Mouse (Mus musculus) embryonic facial prominence, embryonic 11.5 days (tissue): ENCODE data around the gene Cxadr. TPM values are rescaled to one million over a fixed set of nuclear protein-coding genes. Genes with fewer than 3 reads are reported as not detected.

Experiments
- ATAC-seq: fragments of 200-750 bp; cut with Nextera tagmentation; replicated peaks from 2 replicates; pipeline ENCODE4 v1.8.0; 2017; ENCODE audit warnings: low read depth; ENCODE audit not compliant: insufficient number of reproducible peaks, low FRiP score, low TSS enrichment
- DNase-seq: peaks from one replicate; pipeline ENCODE4 v3.0.0-alpha.2; 2015; ENCODE audit warnings: low spot score
- H3K27ac ChIP-seq: fragments of 300-500 bp; sonication (generic); replicated peaks from 2 replicates; pipeline ENCODE4 v1.5.1; 2014; ENCODE audit warnings: mild to moderate bottlenecking, low read depth, low read length, control low read depth
- H3K27me3 ChIP-seq: fragments of 300-500 bp; sonication (generic); 2 replicates; pipeline ENCODE4 v1.6.1; 2014; ENCODE audit warnings: mild to moderate bottlenecking, low read length, moderate library complexity, mixed read lengths; ENCODE audit not compliant: control insufficient read depth, insufficient read depth
- H3K36me3 ChIP-seq: fragments of 300-500 bp; sonication (generic); replicated peaks from 2 replicates; pipeline ENCODE4 v1.6.1; 2014; ENCODE audit warnings: low read depth, mild to moderate bottlenecking, low read length, moderate library complexity, mixed read lengths; ENCODE audit not compliant: control insufficient read depth, insufficient read depth
- H3K4me1 ChIP-seq: fragments of 300-500 bp; sonication (generic); 2 replicates; pipeline ENCODE4 v1.6.1; 2014; ENCODE audit warnings: low read length, mixed read lengths; ENCODE audit not compliant: control insufficient read depth, insufficient read depth
- H3K4me2 ChIP-seq: fragments of 300-500 bp; sonication (generic); 2 replicates; pipeline ENCODE4 v1.6.1; 2014; ENCODE audit warnings: low read depth, mild to moderate bottlenecking, control low read depth, low read length, moderate library complexity
- H3K4me3 ChIP-seq: fragments of 300-500 bp; sonication (generic); 2 replicates; pipeline ENCODE4 v1.5.1; 2014; ENCODE audit warnings: low read depth, low read length, control low read depth
- H3K9ac ChIP-seq: fragments of 300-500 bp; sonication (generic); replicated peaks from 2 replicates; pipeline ENCODE4 v1.6.1; 2014; ENCODE audit warnings: mild to moderate bottlenecking, control low read depth, low read length
- H3K9me3 ChIP-seq: fragments of 300-500 bp; sonication (generic); replicated peaks from 2 replicates; pipeline ENCODE4 v1.6.1; 2016; ENCODE audit warnings: mild to moderate bottlenecking, low read length, inconsistent platforms, mixed read lengths; ENCODE audit not compliant: control insufficient read depth
- WGBS: fragments of 180-500 bp; shearing (Covaris S2); extraction: QIAGEN DNeasy Blood & Tissue Kit; methylation state at CpG from one replicate; pipeline ENCODE4 v1.1.7; 2014; 5-methylcytosine and 5-hydroxymethylcytosine counted together
- polyA plus RNA-seq: library from polyadenylated mRNA; unstranded; fragments of >200 nt; fragmentation: Nextera tagmentation; extraction: Ambion mirVana; gene quantifications from 2 replicates; pipeline ENCODE4 v1.2.1, GENCODE M21; 2014

Gene Cxadr
- polyA plus RNA-seq, result 34.1 and 38.7 TPM in 2 replicates

- Histone ChIP-seq H3K9ac (peak within 1 kb of the TSS; percentile 82), H3K36me3 (no peaks in the 10 kb centered on the region), H3K4me3 (peak within 1 kb of the TSS; percentile 89), H3K4me1 (no peaks in the 10 kb centered on the region), H3K27ac (peak within 1 kb of the TSS; percentile 41; the same call in 1 of the 2 replicates), H3K27me3 (no peaks in the 10 kb centered on the region), H3K9me3 (no peaks in the 10 kb centered on the region), H3K4me2 (peak within 1 kb of the TSS; percentile 84)
- WGBS, result 1% methylated on average over 25 of the region's 34 CpGs
- ATAC-seq (peak; percentile 92), DNase-seq (peak; percentile 90)
Observed at GRCm38 (mm10) chr16:78301183-78301830, at the start of gene Cxadr. Gene Cxadr, plus strand, starts transcription at chr16:78301489.

- Histone ChIP-seq H3K9ac (no peak overlapping the region), H3K9me3 (no peaks in the 10 kb centered on the region), H3K27me3 (no peaks in the 10 kb centered on the region), H3K27ac (no peak overlapping the region), H3K36me3 (no peaks in the 10 kb centered on the region), H3K4me2 (no peak overlapping the region), H3K4me3 (no peak overlapping the region), H3K4me1 (no peaks in the 10 kb centered on the region)
- DNase-seq (no peak), ATAC-seq (no peak)
- 69% methylated on average over 4 of the region's 4 CpGs for WGBS
Observed at GRCm38 (mm10) chr16:78258989-78259388, 42.3 kb upstream of the Cxadr start.

- Histone ChIP-seq H3K4me1 (no peaks in the 10 kb centered on the region), H3K4me2 (no peak overlapping the region), H3K36me3 (no peaks in the 10 kb centered on the region), H3K9ac (no peak overlapping the region), H3K9me3 (no peaks in the 10 kb centered on the region), H3K27me3 (no peaks in the 10 kb centered on the region), H3K4me3 (no peak overlapping the region), H3K27ac (no peak overlapping the region)
- ATAC-seq, result no peak
- DNase-seq, result no peak
- 78% methylated on average over 10 of the region's 10 CpGs for WGBS
Observed at GRCm38 (mm10) chr16:78260070-78260879, 41.0 kb upstream of the Cxadr start.

GRCm38 (mm10) chr16:78261520-78261919 is 39.8 kb upstream of the Cxadr start:
- ATAC-seq, result no peak
- DNase-seq, result no peak
- H3K4me2 ChIP-seq, result no peak overlapping the region
- H3K9ac ChIP-seq, result no peak overlapping the region
- H3K9me3 ChIP-seq, result no peaks in the 10 kb centered on the region
- WGBS, result 73% methylated on average over 3 of the region's 3 CpGs
- H3K27me3 ChIP-seq, result no peaks in the 10 kb centered on the region
- H3K36me3 ChIP-seq, result no peaks in the 10 kb centered on the region
- H3K4me1 ChIP-seq, result no peaks in the 10 kb centered on the region
- H3K27ac ChIP-seq, result no peak overlapping the region
- H3K4me3 ChIP-seq, result no peak overlapping the region

GRCm38 (mm10) chr16:78264442-78265150 is 36.7 kb upstream of the Cxadr start:
- ATAC-seq (0 out of 2 replicates have a peak, but pooled peaks have one; percentile 27), DNase-seq (peak; percentile 11)
- Histone ChIP-seq H3K9ac (peak overlapping the region; percentile 57), H3K4me2 (peak overlapping the region; percentile 58), H3K36me3 (no peaks in the 10 kb centered on the region), H3K27ac (no peak overlapping the region), H3K4me1 (no peaks in the 10 kb centered on the region), H3K9me3 (no peaks in the 10 kb centered on the region), H3K4me3 (peak overlapping the region; percentile 37), H3K27me3 (no peaks in the 10 kb centered on the region)
- WGBS, result 17% methylated on average over 16 of the region's 16 CpGs

GRCm38 (mm10) chr16:78265151-78265590 is 36.1 kb upstream of the Cxadr start:
- peak overlapping the region; percentile 37 for H3K4me3 ChIP-seq
- no peaks in the 10 kb centered on the region for H3K36me3 ChIP-seq
- peak overlapping the region; percentile 5; the same call in 1 of the 2 replicates for H3K9ac ChIP-seq
- no peak overlapping the region for H3K27ac ChIP-seq
- no peaks in the 10 kb centered on the region for H3K4me1 ChIP-seq
- 1% methylated on average over 7 of the region's 7 CpGs for WGBS
- H3K27me3 ChIP-seq, result no peaks in the 10 kb centered on the region
- H3K9me3 ChIP-seq, result no peaks in the 10 kb centered on the region
- peak; percentile 69 for DNase-seq
- peak overlapping the region; percentile 58 for H3K4me2 ChIP-seq
- peak; percentile 83 for ATAC-seq

GRCm38 (mm10) chr16:78265826-78266225 is 35.5 kb upstream of the Cxadr start:
- Histone ChIP-seq H3K9me3 (no peaks in the 10 kb centered on the region), H3K4me3 (no peak overlapping the region), H3K27me3 (no peaks in the 10 kb centered on the region), H3K27ac (no peak overlapping the region), H3K4me2 (no peak overlapping the region), H3K4me1 (no peaks in the 10 kb centered on the region), H3K9ac (no peak overlapping the region), H3K36me3 (no peaks in the 10 kb centered on the region)
- 38% methylated on average over 11 of the region's 11 CpGs for WGBS
- no peak for ATAC-seq
- no peak for DNase-seq
